Mouse (Mus musculus) c-Kit-positive CD71-negative TER-119-negative erythroid progenitor cells, embryonic 14.5 days (primary cell): ENCODE results near the gene Pik3ip1.

Experiments
- DNase-seq: peaks from one replicate; pipeline ENCODE4 v3.0.0-alpha.2; 2013; ENCODE audit warnings: low read depth

Gene Pik3ip1

GRCm38 (mm10) chr11:3379427-3379826 is 49.2 kb downstream of the Pik3ip1 start:
- DNase-seq = no peak

GRCm38 (mm10) chr11:3381148-3381814 is 51.1 kb downstream of the Pik3ip1 start:
- no peak for DNase-seq

GRCm38 (mm10) chr11:3382602-3383594 is 52.7 kb downstream of the Pik3ip1 start:
- no peak for DNase-seq

- peak; percentile 69 for DNase-seq
These were observed 56.8 kb downstream of the Pik3ip1 start for GRCm38 (mm10) chr11:3386941-3387368.

DNA sequence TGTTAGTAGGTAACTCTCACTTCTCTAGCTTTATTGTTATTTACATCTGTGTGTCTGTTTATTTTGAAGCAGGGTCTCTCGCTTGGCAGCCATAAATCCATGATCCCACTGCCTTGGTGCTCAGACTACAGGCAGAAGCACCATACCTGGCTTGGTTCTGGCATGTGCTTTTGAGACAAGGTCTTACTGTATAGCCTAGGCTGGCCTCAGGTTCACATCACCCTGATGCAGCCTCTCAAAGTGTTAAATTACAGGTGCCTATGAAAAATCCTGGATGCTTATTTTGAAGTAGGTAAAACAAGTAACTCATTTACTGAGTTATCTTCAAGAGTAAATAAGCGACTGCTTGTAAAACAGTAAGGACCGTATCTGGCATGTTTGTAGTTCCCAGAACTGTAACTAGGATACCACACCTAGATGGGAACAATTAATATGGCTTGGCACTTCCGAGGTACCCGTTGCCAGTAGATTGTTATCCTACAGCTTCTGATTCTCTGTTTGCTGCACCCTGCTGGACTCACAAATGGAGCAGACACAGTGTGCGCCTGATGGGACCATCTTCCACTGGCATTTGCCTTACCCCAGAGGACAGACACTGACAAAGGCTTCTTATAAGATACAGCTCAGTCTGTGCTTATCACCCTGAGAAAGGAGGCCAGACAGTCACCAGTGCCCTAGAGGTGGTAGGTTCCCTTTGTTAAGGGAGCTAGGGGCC is 57.4 kb downstream of the Pik3ip1 start:
- no peak for DNase-seq

GRCm38 (mm10) chr11:3389996-3390395 is 59.8 kb downstream of the Pik3ip1 start:
- no peak for DNase-seq

DNA sequence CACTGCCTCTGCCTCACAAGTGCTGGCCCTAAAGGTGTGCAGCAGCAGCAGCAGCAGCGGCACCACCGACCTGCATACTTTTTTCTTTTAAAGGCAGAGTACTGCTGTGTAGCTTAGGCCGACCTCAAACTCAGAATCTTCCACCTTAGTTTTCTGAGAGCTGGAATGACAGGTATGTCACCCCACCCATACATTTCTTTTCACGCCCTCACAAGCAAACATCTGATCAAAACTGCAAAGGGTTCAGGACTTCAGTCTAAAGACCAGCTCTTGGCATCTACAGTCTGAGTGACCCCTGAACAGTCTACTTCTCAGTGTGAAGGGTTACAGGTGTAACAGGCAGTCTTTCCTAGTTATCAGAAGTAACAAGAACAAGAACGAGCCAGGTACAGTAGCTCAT is 60.6 kb downstream of the Pik3ip1 start:
- no peak for DNase-seq

DNA sequence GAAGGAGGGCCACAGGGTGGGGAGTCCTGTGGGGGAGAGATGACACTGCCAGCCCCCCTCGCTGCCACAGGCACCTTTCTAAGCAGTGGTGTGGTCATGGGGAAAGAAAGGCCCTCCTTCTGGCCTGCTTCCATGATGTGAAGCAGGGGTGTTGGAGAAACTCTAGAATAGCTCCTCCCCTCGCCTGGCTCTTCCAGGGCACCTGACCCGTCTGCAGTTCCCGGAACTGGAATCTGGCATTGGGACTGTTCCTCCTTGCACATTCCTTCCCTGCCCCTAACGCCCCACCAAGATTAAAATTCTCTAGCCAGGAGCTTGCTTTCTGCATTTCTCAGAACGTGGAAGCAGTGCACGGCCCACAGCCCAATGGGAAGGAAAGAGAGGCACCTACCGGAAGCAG is 62.3 kb downstream of the Pik3ip1 start:
- no peak for DNase-seq
